Mouse (Mus musculus) spleen, embryonic (tissue): ENCODE data around the gene Gtf2ird1.

Source experiments
- CTCF ChIA-PET: fragments of 350-600 bp; sonication (Branson Sonifier 250); formaldehyde crosslinking; loops from one replicate; lab custom pipeline; 2022; lab: Charles Lee

The Gtf2ird1 gene

DNA sequence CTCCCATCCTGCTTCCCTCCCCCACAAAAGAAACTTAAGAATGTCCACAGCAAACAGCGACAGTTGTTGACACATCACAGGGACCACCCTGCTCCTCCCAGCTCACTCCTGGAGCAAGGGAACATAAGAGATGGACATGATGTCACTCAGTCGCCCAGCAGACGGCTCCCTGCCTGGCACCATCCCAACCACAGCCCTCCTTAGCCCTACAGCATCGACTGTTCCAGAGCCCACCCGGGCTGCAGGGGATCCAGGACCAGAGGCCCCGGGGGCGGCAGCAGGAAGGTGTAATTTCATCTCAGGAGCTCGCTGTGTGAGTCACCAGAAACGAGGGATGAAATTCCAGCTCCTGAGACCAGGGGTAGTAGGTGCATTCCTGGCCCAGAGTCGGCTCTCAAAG is 10.6 kb downstream of the Gtf2ird1 start:
- CTCF ChIA-PET: no interaction called here

DNA sequence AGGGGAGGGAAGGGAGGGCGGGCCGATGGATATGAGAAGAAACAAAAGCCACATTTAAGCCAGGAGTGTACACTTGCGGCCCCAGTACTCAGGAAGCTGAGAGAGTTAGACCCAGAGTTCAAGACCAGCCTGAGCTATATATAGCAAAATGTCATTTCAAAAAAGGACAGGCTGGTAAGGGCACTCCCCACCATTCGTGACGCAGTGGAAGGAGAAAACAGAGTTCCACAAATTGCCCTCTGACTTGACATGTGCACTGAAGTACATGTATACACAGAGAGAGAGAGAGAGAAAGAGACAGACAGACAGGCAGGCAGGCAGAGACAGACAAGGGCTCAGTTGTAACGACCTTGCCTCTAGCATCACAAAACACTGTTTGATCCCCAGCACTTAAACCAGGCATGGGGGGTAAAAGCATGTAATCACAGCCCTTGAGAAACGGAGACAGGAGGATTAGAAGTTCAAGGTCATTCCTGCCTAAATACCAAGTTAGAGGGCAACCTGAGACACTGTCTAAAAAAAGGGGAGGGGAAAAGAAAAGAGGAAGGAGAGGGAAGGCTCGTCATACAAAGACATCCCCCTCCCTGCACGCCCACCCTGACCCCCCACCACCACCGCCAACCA is 11.2 kb downstream of the Gtf2ird1 start:
- CTCF ChIA-PET: no interaction called here

DNA sequence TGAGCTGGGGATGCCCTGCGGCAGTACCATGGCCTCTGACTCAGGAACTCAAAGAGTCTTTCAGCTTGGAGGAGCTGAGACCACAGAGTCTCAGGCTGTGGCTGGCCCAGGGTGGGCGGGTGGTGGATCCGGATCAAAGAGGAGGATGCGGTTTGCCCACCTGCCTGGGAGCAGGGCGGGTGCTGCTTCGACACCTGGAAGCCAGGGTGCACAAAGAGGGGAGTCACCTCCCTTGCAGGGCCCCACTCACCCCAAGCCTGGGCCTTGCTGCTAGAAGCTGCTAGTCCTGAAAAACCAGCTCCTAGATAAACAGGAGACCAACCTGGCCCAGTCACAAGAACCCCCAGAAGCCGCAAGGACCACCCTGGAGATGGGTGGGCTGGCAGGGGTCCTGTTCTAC is 12.0 kb downstream of the Gtf2ird1 start:
- CTCF ChIA-PET: no interaction called here

GRCm38 (mm10) chr5:134442066-134442465 is 14.4 kb downstream of the Gtf2ird1 start:
- CTCF ChIA-PET: no interaction called here

- CTCF ChIA-PET: no interaction called here
Observed at GRCm38 (mm10) chr5:134441105-134441504, 15.4 kb downstream of the Gtf2ird1 start.

GRCm38 (mm10) chr5:134440098-134440497 is 16.4 kb downstream of the Gtf2ird1 start:
- CTCF ChIA-PET: no interaction called here

- CTCF ChIA-PET: no interaction called here
Observed at GRCm38 (mm10) chr5:134439481-134439880, 17.0 kb downstream of the Gtf2ird1 start.

- CTCF ChIA-PET: no interaction called here
Observed at GRCm38 (mm10) chr5:134438676-134439425, 17.7 kb downstream of the Gtf2ird1 start.

GRCm38 (mm10) chr5:134437459-134437827 is 19.1 kb downstream of the Gtf2ird1 start:
- CTCF ChIA-PET: no interaction called here

DNA sequence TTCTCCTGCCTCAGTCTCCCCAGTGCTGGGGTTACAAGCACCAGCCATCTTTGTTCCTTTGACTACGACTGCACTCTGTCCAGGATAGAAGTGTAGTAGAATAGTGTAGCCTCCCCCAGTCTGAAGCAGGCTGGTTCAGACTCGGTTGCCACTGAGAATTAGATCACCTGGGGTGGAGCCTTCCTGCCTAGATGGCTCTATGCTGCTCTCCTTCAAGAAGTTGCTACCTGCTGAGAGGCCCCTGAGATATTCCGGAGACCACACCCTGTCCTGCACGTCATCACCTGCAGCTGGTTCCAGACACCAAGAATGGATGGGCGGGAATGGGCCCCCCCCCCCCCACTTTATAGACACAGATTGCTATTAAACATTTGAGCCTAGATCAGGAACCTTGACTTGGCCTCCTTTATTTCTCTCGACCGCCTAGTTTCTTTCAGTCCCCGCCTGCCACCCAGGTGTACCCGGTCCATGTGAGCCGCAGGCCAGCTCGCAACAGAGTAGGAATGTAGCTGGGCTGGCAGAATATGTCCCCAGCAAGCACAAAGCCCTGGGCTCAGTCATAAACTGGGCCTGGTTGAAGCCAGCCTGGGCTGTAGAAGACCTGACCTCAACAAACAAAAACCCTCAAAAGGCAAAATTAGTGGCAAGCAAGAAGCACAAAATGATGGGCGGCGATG is 19.6 kb downstream of the Gtf2ird1 start:
- CTCF ChIA-PET: no interaction called here

- CTCF ChIA-PET: no interaction called here
Observed at GRCm38 (mm10) chr5:134435836-134436331, 20.6 kb downstream of the Gtf2ird1 start.

DNA sequence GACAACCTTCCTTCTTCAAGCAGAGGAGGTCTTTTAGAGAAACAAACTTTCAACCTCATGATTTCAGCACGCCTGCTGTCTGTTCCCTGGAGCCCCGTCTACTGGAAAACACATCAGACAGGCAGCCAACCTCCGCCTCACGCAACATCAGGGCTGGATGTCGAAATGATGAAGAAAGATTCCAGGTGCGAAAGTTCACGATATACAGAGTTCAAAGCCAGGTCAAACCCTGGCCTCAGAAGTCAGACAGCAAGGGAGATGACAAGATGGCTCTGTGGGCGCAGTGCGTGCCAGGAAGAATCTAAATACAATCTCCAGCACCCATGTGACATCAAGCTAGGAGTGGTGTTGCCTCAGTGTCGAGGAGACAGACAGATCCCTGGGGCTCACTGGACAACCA is 23.4 kb downstream of the Gtf2ird1 start:
- CTCF ChIA-PET: no interaction called here

DNA sequence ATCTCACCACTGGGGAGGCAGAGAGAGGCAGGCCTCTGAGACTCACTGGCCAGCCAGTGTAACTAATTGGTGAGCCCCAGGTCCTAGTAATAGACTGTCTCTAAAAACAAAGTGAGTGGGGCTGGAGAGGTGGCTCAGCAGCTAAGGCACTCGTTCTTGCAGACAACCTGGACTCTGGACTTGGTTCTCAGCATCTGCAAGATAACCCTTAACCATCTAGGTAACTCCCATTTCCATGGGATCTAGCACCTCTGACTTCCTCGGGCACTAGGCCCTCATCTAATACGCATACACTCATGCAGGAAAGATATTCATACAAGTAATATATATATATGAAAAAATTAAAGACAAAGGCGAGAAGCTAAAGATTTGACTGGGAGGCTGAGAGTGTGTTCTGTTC is 26.4 kb downstream of the Gtf2ird1 start:
- CTCF ChIA-PET: no interaction called here

DNA sequence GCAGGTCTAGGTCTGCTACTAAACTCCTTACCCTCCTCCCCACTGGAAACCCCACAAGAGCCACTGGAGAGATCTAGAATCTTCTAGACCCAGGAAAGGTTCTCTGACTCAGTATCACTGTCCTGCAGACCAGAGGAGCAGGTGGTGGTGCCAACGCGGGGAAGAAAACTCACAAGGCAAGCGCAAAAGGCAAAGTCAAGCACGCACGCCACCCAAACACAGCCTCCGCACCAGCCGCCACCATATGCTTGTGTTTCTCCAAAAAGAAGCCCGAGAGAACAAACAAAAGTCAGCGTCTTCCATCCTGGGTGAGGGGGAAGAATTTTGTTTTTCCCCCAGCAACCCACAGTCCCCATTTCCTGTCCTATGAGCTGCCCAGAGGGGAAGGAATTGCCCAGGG is 28.9 kb downstream of the Gtf2ird1 start:
- CTCF ChIA-PET: no interaction called here

GRCm38 (mm10) chr5:134425601-134426000 is 30.9 kb downstream of the Gtf2ird1 start:
- CTCF ChIA-PET: interaction anchor here (0.5 kb wide), 1 partner anchor 246 kb away, joined by 3 read pairs; no protein-coding TSS in a partner anchor

- CTCF ChIA-PET: no interaction called here
Observed at GRCm38 (mm10) chr5:134423930-134424329, 32.6 kb downstream of the Gtf2ird1 start.

DNA sequence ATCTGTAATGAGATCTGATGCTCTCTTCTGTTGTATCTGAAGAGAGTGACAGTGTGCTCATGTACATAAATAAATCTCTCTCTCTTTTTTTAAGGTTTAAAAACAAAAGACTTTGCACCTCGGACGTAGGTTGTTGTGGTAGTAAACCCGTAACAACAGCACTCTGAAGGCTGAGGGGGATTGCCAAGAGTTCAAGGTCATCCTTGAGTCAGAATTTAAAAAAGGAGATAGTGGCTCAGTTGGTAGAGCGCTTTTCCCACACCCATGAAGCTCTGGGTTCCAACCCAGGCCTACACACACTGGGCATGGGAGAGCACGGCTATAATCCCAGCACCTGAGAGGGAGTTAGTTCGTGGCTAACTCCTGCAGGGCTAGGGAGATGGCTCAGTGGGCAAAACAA is 33.1 kb downstream of the Gtf2ird1 start:
- CTCF ChIA-PET: no interaction called here

- CTCF ChIA-PET: no interaction called here
Observed at GRCm38 (mm10) chr5:134422265-134422925, 34.1 kb downstream of the Gtf2ird1 start.

- CTCF ChIA-PET: no interaction called here
Observed at GRCm38 (mm10) chr5:134421061-134421460, 35.5 kb downstream of the Gtf2ird1 start.

DNA sequence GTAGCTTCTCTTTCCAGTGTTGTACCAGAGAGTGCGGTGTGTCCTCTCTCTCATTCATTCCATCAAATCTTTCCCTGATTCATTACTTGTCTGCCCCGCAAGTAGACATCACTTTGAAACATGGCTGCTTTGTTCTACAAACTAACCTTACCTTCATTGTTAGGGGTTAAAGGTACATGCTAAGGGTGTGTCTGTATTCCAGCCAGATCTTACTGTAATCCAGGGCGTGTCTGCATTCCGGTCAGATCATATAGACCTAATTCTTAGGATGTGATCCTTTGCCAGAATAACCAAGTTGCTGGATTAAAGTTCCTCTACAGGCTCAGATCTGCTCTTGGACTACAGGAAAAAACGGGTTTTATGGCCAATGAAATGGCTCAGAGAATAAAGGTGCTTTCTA is 36.8 kb downstream of the Gtf2ird1 start:
- CTCF ChIA-PET: no interaction called here

DNA sequence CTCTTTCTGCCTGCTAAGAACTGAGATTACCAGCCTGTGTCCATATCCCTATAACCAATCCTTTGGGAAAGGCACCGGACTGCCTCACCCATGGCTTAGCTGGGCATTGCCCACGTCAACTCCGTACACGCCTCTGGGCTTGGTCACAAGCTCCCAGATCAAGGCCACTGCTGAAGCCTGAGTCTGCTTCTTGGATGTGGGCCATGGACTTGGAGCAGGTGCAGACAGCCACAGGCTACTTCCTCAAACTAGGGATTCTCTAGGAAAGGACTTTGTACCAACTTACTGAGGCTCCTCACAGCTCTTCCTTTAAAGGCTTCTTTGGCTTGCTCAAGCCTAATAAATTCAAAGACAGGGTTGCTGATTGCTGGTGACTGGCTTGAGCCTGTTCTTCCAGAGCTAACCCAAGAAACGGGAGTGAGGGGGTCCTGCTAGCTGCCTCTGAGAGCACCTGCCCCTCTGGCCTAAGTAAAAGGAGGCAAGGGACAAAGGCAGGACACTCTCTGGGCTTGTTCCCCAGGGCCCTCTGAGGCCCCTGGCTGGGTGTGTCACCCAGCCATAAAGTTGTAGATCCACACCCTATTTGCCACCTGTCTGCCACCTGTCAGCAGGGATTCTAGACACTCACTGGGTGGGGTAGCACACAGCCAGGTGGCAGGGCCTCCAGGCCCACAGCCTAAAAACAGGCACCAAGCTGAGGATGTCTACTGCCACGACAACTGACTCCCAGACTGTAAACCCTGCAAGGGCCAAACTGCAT is 38.0 kb downstream of the Gtf2ird1 start:
- CTCF ChIA-PET: no interaction called here
